Mouse (Mus musculus) inflammation-experienced regulatory T-cells (primary cell): ENCODE results near the gene Tas2r138. TPM values are rescaled to one million over a fixed set of nuclear protein-coding genes. Genes with fewer than 3 reads are reported as not detected.

ENCODE experiments used
- polyA plus RNA-seq, 2 experiments: library from polyadenylated mRNA; unstranded; fragments of 100-300 nt; shearing (Covaris generic); gene quantifications; one replicate each; pipeline ENCODE4 v1.2.1; 2017

Tas2r138 gene
- 1 to 10 TPM in 1 of 2 experiments, not detected in 1; 1.2 TPM for polyA plus RNA-seq

GRCm38 (mm10) chr6:40613260-40613852, at the start of gene Tas2r138:
Tas2r138 (minus strand) TSS chr6:40613310.

GRCm38 (mm10) chr6:40628406-40629000, 15.4 kb upstream of the Tas2r138 start, which contains the start of gene Mgam:
Mgam (plus strand) TSS chr6:40628831.

GRCm38 (mm10) chr6:40585645-40586044, 27.5 kb downstream of the Tas2r138 start, which contains the start of gene Clec5a:
Clec5a (minus strand) TSS chr6:40585821.

GRCm38 (mm10) chr6:40569187-40569586, 43.9 kb downstream of the Tas2r138 start, which contains the start of gene Olfr460:
Olfr460 (plus strand) TSS chr6:40569487.

Other genes starting within 250 kb of the Tas2r138 start
- gene E330009J07Rik, start 177.2 kb downstream of the Tas2r138 start, polyA plus RNA-seq, result 10 to 100 TPM; 10.4 to 23.9 TPM
- gene Wee2, start 174.2 kb downstream of the Tas2r138 start, polyA plus RNA-seq, result under 1 TPM; 0.21 to 0.42 TPM
- gene Ssbp1, start 142.0 kb downstream of the Tas2r138 start, polyA plus RNA-seq, result 100 to 1,000 TPM; 106 to 109 TPM
- gene Tas2r137, start 122.1 kb downstream of the Tas2r138 start, polyA plus RNA-seq, result not detected
- not detected for gene Tas2r108, start 119.8 kb downstream of the Tas2r138 start, polyA plus RNA-seq
- gene Prss37, start 93.8 kb downstream of the Tas2r138 start, polyA plus RNA-seq, result under 1 TPM in 1 of 2 experiments, not detected in 1; 0.84 TPM
- under 1 TPM in 1 of 2 experiments, not detected in 1; 0.06 TPM for gene Olfr461, start 58.3 kb downstream of the Tas2r138 start, polyA plus RNA-seq
- under 1 TPM in 1 of 2 experiments, not detected in 1; 0.16 TPM for gene Olfr460, start 43.8 kb downstream of the Tas2r138 start, polyA plus RNA-seq
- gene Clec5a, start 27.5 kb downstream of the Tas2r138 start, polyA plus RNA-seq, result 1 to 10 TPM in 1 of 2 experiments, under 1 TPM in 1; 0.16 to 1.2 TPM
- under 1 TPM; 0.10 to 0.84 TPM for gene Mgam, start 15.5 kb upstream of the Tas2r138 start, polyA plus RNA-seq